9 mouse cellular contexts compared by ENCODE assay signal in genomic region chr6:6216120-6216506, GRCm38 (mm10). TPM values are rescaled to one million over a fixed set of nuclear protein-coding genes. Genes with fewer than 3 reads are reported as not detected.
A peak's percentile ranks its signal among the peaks of the same experiment; 100 is the strongest.
DNase-seq lines count a peak whose midpoint lies in the region; ATAC-seq and TF ChIP-seq lines count a peak whose summit lies in the region.
"Had no signal": no experiment of that assay in that cellular context is flagged by ENCODE, and none has a peak within 500 bp of the region (broad histone marks: within the 10 kb centered on the region; RNA-seq: fewer than 3 reads in every experiment).

No protein-coding gene starts in this region.

- WGBS in heart, embryonic 15.5 days = 31% methylated on average over 5 of the region's 5 CpGs
- 47% methylated on average over 5 of the region's 5 CpGs for WGBS in macrophage (ENCODE audit: missing documents)

- H3K36me3 ChIP-seq in heart, embryonic 15.5 days = no peaks in the 10 kb centered on the region
- H3K36me3 ChIP-seq in G1E (replicated peaks) (peaks cover 23% of the 10 kb centered on the region), macrophage (ENCODE audit: inconsistent target) (no peaks in the 10 kb centered on the region)

- H3K9me3 ChIP-seq in heart, embryonic 15.5 days (replicated peaks) = no peaks in the 10 kb centered on the region
- H3K9me3 ChIP-seq in G1E (replicated peaks) = no peaks in the 10 kb centered on the region

- ATAC-seq in heart, embryonic 15.5 days (replicated peaks; ENCODE audit: insufficient number of reproducible peaks, insufficient read depth, low FRiP score, low read depth) = no peak
- no peak for ATAC-seq in G1E (ENCODE audit: extremely low read depth, insufficient number of reproducible peaks, low FRiP score, poor library complexity, severe bottlenecking)

- no peaks in the 10 kb centered on the region for H3K27me3 ChIP-seq in heart, embryonic 15.5 days
- H3K27me3 ChIP-seq in G1E (ENCODE audit: insufficient read depth, low read length) = peaks cover 13% of the 10 kb centered on the region; the same call in 1 of the 2 replicates
- H3K27me3 ChIP-seq: CH12.LX had no signal

- peak overlapping the region; percentile 88 for H3K27ac ChIP-seq in heart, embryonic 15.5 days
- 0 out of 2 replicates have a peak overlapping the region, but pooled peaks have one; percentile 21 for H3K27ac ChIP-seq in macrophage

- peak overlapping the region; percentile 87 for H3K4me2 ChIP-seq in heart, embryonic 15.5 days

- no peak for DNase-seq in heart, adult 18-20 months
- DNase-seq in G1E (ENCODE audit: low spot score) = no peak
- peak; percentile 19 for DNase-seq in forelimb bud, embryonic 11.5 days (ENCODE audit: low read depth, low spot score)
- DNase-seq in ovary, postnatal 14 days (ENCODE audit: low spot score) = no peak
- DNase-seq in frontal cortex, postnatal 36 days (ENCODE audit: low spot score in 2 of 2) = no peak
- no peak for DNase-seq in cerebellum, adult 9-10 months

- H3K4me1 ChIP-seq in heart, embryonic 15.5 days (replicated peaks) = peaks cover 33% of the 10 kb centered on the region
- peaks cover 24% of the 10 kb centered on the region for H3K4me1 ChIP-seq in G1E (ENCODE audit: insufficient read depth, low read depth, low read length)

- no peak for TF ChIP-seq CTCF in G1E (IDR thresholded peaks at IDR 0.05; ENCODE audit: low read depth, low read length)

- peak overlapping the region; percentile 74 for H3K4me3 ChIP-seq in heart, embryonic 15.5 days
- peak overlapping the region; percentile 92 for H3K4me3 ChIP-seq in G1E (ENCODE audit: low read depth, low read length)
- peak overlapping the region; percentile 58 for H3K4me3 ChIP-seq in macrophage (ENCODE audit: inconsistent target)

- H3K9ac ChIP-seq in heart, embryonic 15.5 days = peak overlapping the region; percentile 80

- peaks cover 53% of the 10 kb centered on the region for H3K79me2 ChIP-seq in macrophage (ENCODE audit: inconsistent target)

RNA-seq across cellular contexts. Expression of gene Slc25a13, which starts 0.9 kb away (rescaled TPM):
- polyA plus RNA-seq in heart, embryonic 15.5 days (2015; fragmentation: Nextera tagmentation; extraction: Ambion mirVana) = 49.5 and 54.3 TPM in 2 replicates
- 100 to 1,000 TPM; 144 to 147 TPM for total RNA-seq in heart, adult 18-20 months (2021)
- total RNA-seq in G1E (2014; fragmentation: Nextera tagmentation) (24.6 and 26.7 TPM in 2 replicates), G1E (2017) (46.6 and 52.7 TPM in 2 replicates)
- polyA plus RNA-seq in G1E (2012) (4.0 and 6.6 TPM in 2 replicates), macrophage (2018) (10.8 to 29.1 TPM (median 16.8 TPM) in 3 replicates)
- total RNA-seq in macrophage (2018; cell fraction: chromatin; rRNA removed) = 10 to 100 TPM in 23 of 26 experiments, 1 to 10 TPM in 3; 8.5 to 69.6 (median 23.8) TPM
- 10 to 100 TPM in 21 of 26 experiments, 1 to 10 TPM in 5; 8.1 to 23.8 (median 13.5) TPM for total RNA-seq in macrophage (2018; cell fraction: cytosol; rRNA removed)
- total RNA-seq in macrophage (2018; cell fraction: nucleus; rRNA removed) = 10 to 100 TPM in 21 of 26 experiments, 1 to 10 TPM in 5; 5.2 to 51.3 (median 12.8) TPM
- total RNA-seq: CH12.LX had no signal
